Mouse (Mus musculus): ENCODE measurements around the gene Pom121. TPM values are rescaled to one million over a fixed set of nuclear protein-coding genes. Genes with fewer than 3 reads are reported as not detected.
A peak's percentile ranks its signal among the peaks of the same experiment; 100 is the strongest.
"Not testable (repeated sequence)": the region's sequence is repeated elsewhere in the genome, so short reads cannot be mapped to it uniquely, and the experiment has no call there.

Gene Pom121
- polyA plus RNA-seq, 1 experiment from 2014 or later = 14.0 TPM

GRCm38 (mm10) chr5:135395826-135396225 lies 1.5 kb upstream of the Pom121 start:
- no peak for ATAC-seq (replicated peaks; ENCODE audit: low FRiP score)
- Histone ChIP-seq H3K4me1 (peaks cover 18% of the 10 kb centered on the region), H3K4me2 (no peak overlapping the region), H3K36me3 (peaks cover 20% of the 10 kb centered on the region), H3K9me3 (replicated peaks) (no peaks in the 10 kb centered on the region), H3K9ac (no peak overlapping the region), H3K27me3 (no peaks in the 10 kb centered on the region), H3K4me3 (replicated peaks) (no peak overlapping the region), H3K27ac (no peak overlapping the region)
- 56% methylated on average over 5 of the region's 5 CpGs for WGBS

DNA sequence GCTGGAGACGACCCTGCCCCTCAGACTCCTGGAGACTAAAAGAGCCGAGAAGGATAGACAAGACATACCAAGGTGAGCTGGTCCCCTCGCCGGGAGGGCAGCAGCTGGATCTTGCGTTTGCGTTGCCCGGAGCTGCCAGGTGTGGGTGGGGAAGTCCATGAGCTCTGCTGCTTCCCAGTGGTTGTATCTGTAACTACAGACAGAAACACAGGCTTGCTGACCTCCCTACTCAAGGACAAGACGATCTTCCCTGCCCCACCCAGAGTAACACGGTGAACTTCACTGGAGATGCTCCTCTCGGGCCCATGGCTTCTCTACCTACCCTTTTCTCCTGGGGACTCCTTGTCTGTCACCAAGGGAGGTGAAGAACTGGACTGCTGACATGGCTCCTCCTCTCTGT lies 10.6 kb downstream of the Pom121 start:
- H3K36me3 ChIP-seq = peaks cover 99% of the 10 kb centered on the region
- no peak overlapping the region for H3K4me2 ChIP-seq
- WGBS = 89% methylated on average over 10 of the region's 10 CpGs
- H3K4me1 ChIP-seq = no peaks in the 10 kb centered on the region
- no peak overlapping the region for H3K4me3 ChIP-seq (replicated peaks)
- H3K27me3 ChIP-seq = no peaks in the 10 kb centered on the region
- no peak for ATAC-seq (replicated peaks; ENCODE audit: low FRiP score)
- no peak overlapping the region for H3K9ac ChIP-seq
- H3K9me3 ChIP-seq (replicated peaks) = no peaks in the 10 kb centered on the region
- no peak overlapping the region for H3K27ac ChIP-seq

- no peak overlapping the region for H3K9ac ChIP-seq
- H3K4me1 ChIP-seq = no peaks in the 10 kb centered on the region
- no peak overlapping the region for H3K27ac ChIP-seq
- H3K4me2 ChIP-seq = no peak overlapping the region
- peaks cover 99% of the 10 kb centered on the region for H3K36me3 ChIP-seq
- ATAC-seq (replicated peaks; ENCODE audit: low FRiP score) = no peak
- H3K4me3 ChIP-seq (replicated peaks) = no peak overlapping the region
- 86% methylated on average over 7 of the region's 7 CpGs for WGBS
- H3K27me3 ChIP-seq = no peaks in the 10 kb centered on the region
- no peaks in the 10 kb centered on the region for H3K9me3 ChIP-seq (replicated peaks)
These were observed 11.6 kb downstream of the Pom121 start for GRCm38 (mm10) chr5:135382746-135383145.

GRCm38 (mm10) chr5:135381356-135381925 lies 12.9 kb downstream of the Pom121 start:
- no peaks in the 10 kb centered on the region for H3K9me3 ChIP-seq (replicated peaks)
- H3K4me2 ChIP-seq = no peak overlapping the region
- no peaks in the 10 kb centered on the region for H3K27me3 ChIP-seq
- H3K27ac ChIP-seq = no peak overlapping the region
- H3K36me3 ChIP-seq = peaks cover 99% of the 10 kb centered on the region
- no peak overlapping the region for H3K9ac ChIP-seq
- no peaks in the 10 kb centered on the region for H3K4me1 ChIP-seq
- WGBS = 93% methylated on average over 10 of the region's 10 CpGs
- no peak overlapping the region for H3K4me3 ChIP-seq (replicated peaks)
- ATAC-seq (replicated peaks; ENCODE audit: low FRiP score) = 0 out of 2 replicates have a peak, but pooled peaks have one; percentile 22

GRCm38 (mm10) chr5:135380681-135381080 lies 13.7 kb downstream of the Pom121 start:
- Histone ChIP-seq H3K4me2 (no peak overlapping the region), H3K9me3 (replicated peaks) (no peaks in the 10 kb centered on the region), H3K4me3 (replicated peaks) (no peak overlapping the region), H3K9ac (no peak overlapping the region), H3K4me1 (no peaks in the 10 kb centered on the region), H3K36me3 (peaks cover 100% of the 10 kb centered on the region), H3K27me3 (no peaks in the 10 kb centered on the region), H3K27ac (no peak overlapping the region)
- WGBS = 94% methylated on average over 4 of the region's 4 CpGs
- no peak for ATAC-seq (replicated peaks; ENCODE audit: low FRiP score)

GRCm38 (mm10) chr5:135376341-135376740 lies 18.0 kb downstream of the Pom121 start:
- 51% methylated on average over 2 of the region's 2 CpGs for WGBS
- Histone ChIP-seq H3K4me1 (no peaks in the 10 kb centered on the region), H3K27me3 (no peaks in the 10 kb centered on the region), H3K36me3 (peaks cover 98% of the 10 kb centered on the region), H3K9me3 (replicated peaks) (no peaks in the 10 kb centered on the region), H3K27ac (no peak overlapping the region), H3K9ac (no peak overlapping the region), H3K4me3 (replicated peaks) (no peak overlapping the region), H3K4me2 (no peak overlapping the region)
- ATAC-seq (replicated peaks; ENCODE audit: low FRiP score) = no peak

GRCm38 (mm10) chr5:135375167-135375566 lies 19.2 kb downstream of the Pom121 start:
- H3K9me3 ChIP-seq (replicated peaks) = no peaks in the 10 kb centered on the region
- no peak overlapping the region for H3K9ac ChIP-seq
- H3K27me3 ChIP-seq = no peaks in the 10 kb centered on the region
- H3K4me1 ChIP-seq = peaks cover 11% of the 10 kb centered on the region
- no peak overlapping the region for H3K4me2 ChIP-seq
- ATAC-seq (replicated peaks; ENCODE audit: low FRiP score) = no peak
- no peak overlapping the region for H3K4me3 ChIP-seq (replicated peaks)
- peaks cover 88% of the 10 kb centered on the region for H3K36me3 ChIP-seq
- H3K27ac ChIP-seq = no peak overlapping the region
- WGBS = 81% methylated on average over 8 of the region's 8 CpGs

- H3K4me2 ChIP-seq = no peak overlapping the region
- no peak overlapping the region for H3K27ac ChIP-seq
- no peak overlapping the region for H3K9ac ChIP-seq
- WGBS = 97% methylated on average over 5 of the region's 5 CpGs
- ATAC-seq (replicated peaks; ENCODE audit: low FRiP score) = no peak
- H3K4me3 ChIP-seq (replicated peaks) = no peak overlapping the region
- peaks cover 72% of the 10 kb centered on the region for H3K36me3 ChIP-seq
- peaks cover 18% of the 10 kb centered on the region for H3K4me1 ChIP-seq
- H3K9me3 ChIP-seq (replicated peaks) = no peaks in the 10 kb centered on the region
- H3K27me3 ChIP-seq = no peaks in the 10 kb centered on the region
These were observed 20.7 kb downstream of the Pom121 start for GRCm38 (mm10) chr5:135373601-135374000.

DNA sequence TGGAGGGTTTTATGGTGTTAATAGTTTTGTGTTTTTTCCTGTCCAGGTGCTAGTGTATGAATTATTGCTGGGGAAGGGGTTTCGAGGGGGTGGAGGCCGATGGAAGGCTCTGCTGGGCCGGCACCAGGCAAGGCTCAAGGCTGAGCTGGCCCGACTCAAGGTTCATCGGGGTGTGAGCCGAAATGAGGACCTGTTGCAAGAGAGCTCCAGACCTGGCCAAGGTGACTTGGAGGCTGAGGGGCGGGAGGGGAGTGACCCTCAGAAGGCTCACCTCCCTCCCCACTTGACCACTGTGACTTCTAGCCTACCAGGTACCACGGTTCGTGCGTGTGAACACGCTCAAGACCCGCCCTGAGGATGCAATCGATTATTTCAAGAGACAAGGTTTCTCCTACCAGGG lies 23.2 kb downstream of the Pom121 start:
- Histone ChIP-seq H3K4me1 (peaks cover 18% of the 10 kb centered on the region), H3K9me3 (replicated peaks) (no peaks in the 10 kb centered on the region), H3K4me3 (replicated peaks) (peak overlapping the region; percentile 98; the same call in 1 of the 2 replicates), H3K9ac (peak overlapping the region; percentile 90; the same call in 1 of the 2 replicates), H3K27me3 (no peaks in the 10 kb centered on the region), H3K4me2 (0 out of 2 replicates have a peak overlapping the region, but pooled peaks have one; percentile 86), H3K36me3 (peaks cover 48% of the 10 kb centered on the region), H3K27ac (no peak overlapping the region)
- WGBS = 92% methylated on average over 13 of the region's 13 CpGs
- no peak for ATAC-seq (replicated peaks; ENCODE audit: low FRiP score)

- peak; percentile 79 for ATAC-seq (replicated peaks; ENCODE audit: low FRiP score)
- Histone ChIP-seq H3K36me3 (peaks cover 36% of the 10 kb centered on the region), H3K4me3 (replicated peaks) (peak within 1 kb of the TSS; percentile 98), H3K4me1 (peaks cover 18% of the 10 kb centered on the region), H3K4me2 (peak within 1 kb of the TSS; percentile 86), H3K27me3 (no peaks in the 10 kb centered on the region), H3K9me3 (replicated peaks) (no peaks in the 10 kb centered on the region), H3K27ac (peak within 1 kb of the TSS; percentile 90), H3K9ac (peak within 1 kb of the TSS; percentile 90)
- WGBS = under 1% methylated on average over 64 of the region's 64 CpGs
These were observed 24.3 kb downstream of the Pom121 start, which contains the start of gene Nsun5 for GRCm38 (mm10) chr5:135369787-135370654. Nsun5 (plus strand) TSS chr5:135369953.

DNA sequence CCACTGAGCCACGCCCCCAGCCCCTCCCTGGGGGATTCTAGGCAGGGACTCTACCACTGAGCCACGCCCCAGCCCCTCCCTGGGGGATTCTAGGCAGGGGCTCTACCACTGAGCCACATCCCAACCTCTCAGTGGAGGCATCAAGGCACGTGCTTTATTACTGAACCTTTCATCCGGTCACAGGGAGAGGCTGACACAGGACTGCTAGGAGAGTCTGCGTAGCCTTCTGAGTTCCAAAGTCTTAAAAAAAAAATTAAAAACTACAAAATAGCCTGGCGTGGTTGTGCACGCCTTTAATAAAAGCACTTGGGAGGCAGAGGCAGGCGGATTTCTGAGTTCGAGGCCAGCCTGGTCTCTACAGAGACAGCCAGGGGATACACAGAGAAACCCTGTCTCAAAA lies 25.1 kb downstream of the Pom121 start:
- peak overlapping the region; percentile 90 for H3K9ac ChIP-seq
- peaks cover 28% of the 10 kb centered on the region for H3K36me3 ChIP-seq
- ATAC-seq (replicated peaks; ENCODE audit: low FRiP score); H3K27me3 ChIP-seq; H3K9me3 ChIP-seq (replicated peaks): not testable (repeated sequence)
- 57% methylated on average over 9 of the region's 9 CpGs for WGBS
- peaks cover 18% of the 10 kb centered on the region for H3K4me1 ChIP-seq
- H3K4me3 ChIP-seq (replicated peaks) = peak overlapping the region; percentile 98
- H3K4me2 ChIP-seq = peak overlapping the region; percentile 86
- H3K27ac ChIP-seq = peak overlapping the region; percentile 90

- H3K4me3 ChIP-seq (replicated peaks) = no peak overlapping the region
- 79% methylated on average over 6 of the region's 6 CpGs for WGBS
- no peak overlapping the region for H3K4me2 ChIP-seq
These were observed 26.0 kb downstream of the Pom121 start for GRCm38 (mm10) chr5:135368312-135368711.

More at GRCm38 (mm10) chr5:135368312-135368711, 26.0 kb downstream of the Pom121 start:
- H3K9ac ChIP-seq = no peak overlapping the region
- peaks cover 4% of the 10 kb centered on the region; the same call in 1 of the 2 replicates for H3K27me3 ChIP-seq
- H3K27ac ChIP-seq = no peak overlapping the region
- no peaks in the 10 kb centered on the region for H3K9me3 ChIP-seq (replicated peaks)
- H3K36me3 ChIP-seq = peaks cover 19% of the 10 kb centered on the region
- ATAC-seq (replicated peaks; ENCODE audit: low FRiP score) = no peak
- peaks cover 18% of the 10 kb centered on the region for H3K4me1 ChIP-seq

All from kidney, embryonic 15.5 days (tissue).